9 mouse cellular contexts compared by ENCODE assay signal in genomic region chr7:28357984-28358383, GRCm38 (mm10). TPM values are rescaled to one million over a fixed set of nuclear protein-coding genes. Genes with fewer than 3 reads are reported as not detected.
DNase-seq lines count a peak whose midpoint lies in the region; ATAC-seq lines count a peak whose summit lies in the region.
"Had no signal": no experiment of that assay in that cellular context is flagged by ENCODE, and none has a peak within 500 bp of the region (broad histone marks: within the 10 kb centered on the region; RNA-seq: fewer than 3 reads in every experiment).

No protein-coding gene starts in this region.

- 20% methylated on average over 5 of the region's 5 CpGs for WGBS in kidney, embryonic 15.5 days
- 9% methylated on average over 5 of the region's 5 CpGs for WGBS in embryonic facial prominence, embryonic 13.5 days
- 19% methylated on average over 5 of the region's 5 CpGs for WGBS in limb, embryonic 10.5 days
- WGBS in neural tube, embryonic 14.5 days: 21% methylated on average over 5 of the region's 5 CpGs

- no peak overlapping the region for H3K4me2 ChIP-seq in kidney, embryonic 15.5 days
- peak overlapping the region; percentile 5; the same call in 1 of the 2 replicates for H3K4me2 ChIP-seq in embryonic facial prominence, embryonic 13.5 days
- no peak overlapping the region for H3K4me2 ChIP-seq in neural tube, embryonic 14.5 days (ENCODE audit: low read depth, low read length)

- no peaks in the 10 kb centered on the region for H3K9me3 ChIP-seq in kidney, embryonic 15.5 days (replicated peaks)
- H3K9me3 ChIP-seq in embryonic facial prominence, embryonic 13.5 days: no peaks in the 10 kb centered on the region
- no peaks in the 10 kb centered on the region for H3K9me3 ChIP-seq in limb, embryonic 10.5 days (replicated peaks)
- no peaks in the 10 kb centered on the region for H3K9me3 ChIP-seq in neural tube, embryonic 14.5 days (ENCODE audit: control insufficient read depth, low read length)

- peak overlapping the region; percentile 87 for H3K27ac ChIP-seq in kidney, embryonic 15.5 days
- H3K27ac ChIP-seq in embryonic facial prominence, embryonic 13.5 days: peak overlapping the region; percentile 85
- H3K27ac ChIP-seq in limb, embryonic 10.5 days: peak overlapping the region; percentile 70
- H3K27ac ChIP-seq in neural tube, embryonic 14.5 days (ENCODE audit: low read depth, low read length): no peak overlapping the region

- H3K36me3 ChIP-seq in kidney, embryonic 15.5 days: peaks cover 69% of the 10 kb centered on the region
- peaks cover 70% of the 10 kb centered on the region for H3K36me3 ChIP-seq in embryonic facial prominence, embryonic 13.5 days
- H3K36me3 ChIP-seq in limb, embryonic 10.5 days: peaks cover 77% of the 10 kb centered on the region
- H3K36me3 ChIP-seq in neural tube, embryonic 14.5 days (ENCODE audit: control insufficient read depth, insufficient read depth, low read length): peaks cover 29% of the 10 kb centered on the region

- H3K4me1 ChIP-seq in kidney, embryonic 15.5 days: peaks cover 28% of the 10 kb centered on the region
- H3K4me1 ChIP-seq in embryonic facial prominence, embryonic 13.5 days: peaks cover 35% of the 10 kb centered on the region
- H3K4me1 ChIP-seq in limb, embryonic 10.5 days: peaks cover 24% of the 10 kb centered on the region
- no peaks in the 10 kb centered on the region for H3K4me1 ChIP-seq in neural tube, embryonic 14.5 days (ENCODE audit: control insufficient read depth, insufficient read depth, low read length)

- DNase-seq in kidney, adult 9 months: no peak
- no peak for DNase-seq in limb, embryonic 10.5 days (ENCODE audit: low spot score)
- DNase-seq in urinary bladder, adult 18-20 months (ENCODE audit: low spot score in 2 of 2): no peak
- DNase-seq in thymus, postnatal 4 days: no peak
- DNase-seq in left cerebral cortex, postnatal 36 days (ENCODE audit: low spot score in 2 of 2): no peak
- DNase-seq: right cerebral cortex, postnatal 14 days had no signal

- H3K9ac ChIP-seq in kidney, embryonic 15.5 days: 0 out of 2 replicates have a peak overlapping the region, but pooled peaks have one; percentile 11
- H3K9ac ChIP-seq in embryonic facial prominence, embryonic 13.5 days: peak overlapping the region; percentile 17; the same call in 1 of the 2 replicates
- H3K9ac ChIP-seq in neural tube, embryonic 14.5 days (replicated peaks; ENCODE audit: low read depth, low read length): 0 out of 2 replicates have a peak overlapping the region, but pooled peaks have one; percentile 0

- H3K4me3 ChIP-seq in kidney, embryonic 15.5 days (replicated peaks): no peak overlapping the region
- no peak overlapping the region for H3K4me3 ChIP-seq in embryonic facial prominence, embryonic 13.5 days
- H3K4me3 ChIP-seq in limb, embryonic 10.5 days: no peak overlapping the region
- no peak overlapping the region for H3K4me3 ChIP-seq in neural tube, embryonic 14.5 days (ENCODE audit: low read depth, low read length)

- intact Hi-C loops in left cerebral cortex, postnatal 36 days (cut with DNase I): no loop called here

- ATAC-seq in kidney, embryonic 15.5 days (replicated peaks; ENCODE audit: low FRiP score): no peak
- no peak for ATAC-seq in embryonic facial prominence, embryonic 13.5 days (ENCODE audit: insufficient number of reproducible peaks, insufficient read depth, low FRiP score, low TSS enrichment, low read depth)
- ATAC-seq in neural tube, embryonic 14.5 days (ENCODE audit: low read depth): no peak

- H3K27me3 ChIP-seq in kidney, embryonic 15.5 days: no peaks in the 10 kb centered on the region
- H3K27me3 ChIP-seq in embryonic facial prominence, embryonic 13.5 days: no peaks in the 10 kb centered on the region
- H3K27me3 ChIP-seq in limb, embryonic 10.5 days (ENCODE audit: low read depth, poor library complexity, severe bottlenecking): no peaks in the 10 kb centered on the region
- H3K27me3 ChIP-seq in neural tube, embryonic 14.5 days (ENCODE audit: control insufficient read depth, insufficient read depth, low read length): no peaks in the 10 kb centered on the region

RNA-seq across cellular contexts. Expression of gene Rps16, which starts 7.5 kb away (rescaled TPM):
- polyA plus RNA-seq in kidney, embryonic 15.5 days (2015; fragmentation: Nextera tagmentation; extraction: Ambion mirVana): 995 and 1,159 TPM in 2 replicates
- 1,032 and 1,091 TPM in 2 replicates for polyA plus RNA-seq in embryonic facial prominence, embryonic 13.5 days (2015; fragmentation: Nextera tagmentation; extraction: Ambion mirVana)
- 972 and 1,174 TPM in 2 replicates for polyA plus RNA-seq in limb, embryonic 10.5 days (2016; fragmentation: Nextera tagmentation; extraction: Ambion mirVana)
- 498 and 551 TPM in 2 replicates for polyA plus RNA-seq in neural tube, embryonic 14.5 days (2014; fragmentation: Nextera tagmentation; extraction: Ambion mirVana)
- 100 to 1,000 TPM; 425 to 456 TPM for total RNA-seq in left cerebral cortex, postnatal 36 days (2021)

RNA-seq across cellular contexts. Expression of gene Plekhg2, which starts 14.4 kb away (rescaled TPM):
- polyA plus RNA-seq in kidney, embryonic 15.5 days (2015; fragmentation: Nextera tagmentation; extraction: Ambion mirVana): 69.9 and 84.6 TPM in 2 replicates
- polyA plus RNA-seq in embryonic facial prominence, embryonic 13.5 days (2015; fragmentation: Nextera tagmentation; extraction: Ambion mirVana): 102 and 109 TPM in 2 replicates
- polyA plus RNA-seq in limb, embryonic 10.5 days (2016; fragmentation: Nextera tagmentation; extraction: Ambion mirVana): 90.5 and 118 TPM in 2 replicates
- 15.9 and 23.5 TPM in 2 replicates for polyA plus RNA-seq in neural tube, embryonic 14.5 days (2014; fragmentation: Nextera tagmentation; extraction: Ambion mirVana)
- 1 to 10 TPM; 6.2 to 9.7 TPM for total RNA-seq in left cerebral cortex, postnatal 36 days (2021)

RNA-seq across cellular contexts. Expression of gene Supt5, which starts 19.4 kb away (rescaled TPM):
- 91.0 and 104 TPM in 2 replicates for polyA plus RNA-seq in kidney, embryonic 15.5 days (2015; fragmentation: Nextera tagmentation; extraction: Ambion mirVana)
- 88.3 and 93.4 TPM in 2 replicates for polyA plus RNA-seq in embryonic facial prominence, embryonic 13.5 days (2015; fragmentation: Nextera tagmentation; extraction: Ambion mirVana)
- polyA plus RNA-seq in limb, embryonic 10.5 days (2016; fragmentation: Nextera tagmentation; extraction: Ambion mirVana): 123 and 124 TPM in 2 replicates
- 77.1 and 87.1 TPM in 2 replicates for polyA plus RNA-seq in neural tube, embryonic 14.5 days (2014; fragmentation: Nextera tagmentation; extraction: Ambion mirVana)
- total RNA-seq in left cerebral cortex, postnatal 36 days (2021): 100 to 1,000 TPM; 120 to 122 TPM

RNA-seq across cellular contexts. Expression of gene Zfp36, which starts 22.1 kb away (rescaled TPM):
- polyA plus RNA-seq in kidney, embryonic 15.5 days (2015; fragmentation: Nextera tagmentation; extraction: Ambion mirVana): 16.2 TPM in 2 replicates
- 9.7 and 11.0 TPM in 2 replicates for polyA plus RNA-seq in embryonic facial prominence, embryonic 13.5 days (2015; fragmentation: Nextera tagmentation; extraction: Ambion mirVana)
- 7.5 and 7.9 TPM in 2 replicates for polyA plus RNA-seq in limb, embryonic 10.5 days (2016; fragmentation: Nextera tagmentation; extraction: Ambion mirVana)
- polyA plus RNA-seq in neural tube, embryonic 14.5 days (2014; fragmentation: Nextera tagmentation; extraction: Ambion mirVana): 2.6 and 3.7 TPM in 2 replicates
- total RNA-seq in left cerebral cortex, postnatal 36 days (2021): 1 to 10 TPM; 2.6 to 3.3 TPM

RNA-seq across cellular contexts. Expression of gene Med29, which starts 34.5 kb away (rescaled TPM):
- 52.6 and 57.7 TPM in 2 replicates for polyA plus RNA-seq in kidney, embryonic 15.5 days (2015; fragmentation: Nextera tagmentation; extraction: Ambion mirVana)
- polyA plus RNA-seq in embryonic facial prominence, embryonic 13.5 days (2015; fragmentation: Nextera tagmentation; extraction: Ambion mirVana): 40.5 and 53.5 TPM in 2 replicates
- 65.1 and 67.0 TPM in 2 replicates for polyA plus RNA-seq in limb, embryonic 10.5 days (2016; fragmentation: Nextera tagmentation; extraction: Ambion mirVana)
- 38.3 and 42.2 TPM in 2 replicates for polyA plus RNA-seq in neural tube, embryonic 14.5 days (2014; fragmentation: Nextera tagmentation; extraction: Ambion mirVana)
- 10 to 100 TPM; 17.9 to 21.3 TPM for total RNA-seq in left cerebral cortex, postnatal 36 days (2021)
